Mouse (Mus musculus) embryonic fibroblast, embryonic 13.5 days (primary cell): ENCODE data around the gene Kif13a.

ENCODE experiments used
- CTCF ChIP-seq: IDR thresholded peaks from 2 replicates; pipeline ENCODE4 v1.5.1; 2011; ENCODE audit warnings: mild to moderate bottlenecking, control low read depth, low read length, moderate library complexity, borderline replicate concordance; ENCODE audit not compliant: insufficient read depth
- POLR2A ChIP-seq: IDR thresholded peaks from 2 replicates; pipeline ENCODE4 v1.6.1; 2011; ENCODE audit warnings: low read depth, mild to moderate bottlenecking, control low read depth, low read length, moderate library complexity

DNA sequence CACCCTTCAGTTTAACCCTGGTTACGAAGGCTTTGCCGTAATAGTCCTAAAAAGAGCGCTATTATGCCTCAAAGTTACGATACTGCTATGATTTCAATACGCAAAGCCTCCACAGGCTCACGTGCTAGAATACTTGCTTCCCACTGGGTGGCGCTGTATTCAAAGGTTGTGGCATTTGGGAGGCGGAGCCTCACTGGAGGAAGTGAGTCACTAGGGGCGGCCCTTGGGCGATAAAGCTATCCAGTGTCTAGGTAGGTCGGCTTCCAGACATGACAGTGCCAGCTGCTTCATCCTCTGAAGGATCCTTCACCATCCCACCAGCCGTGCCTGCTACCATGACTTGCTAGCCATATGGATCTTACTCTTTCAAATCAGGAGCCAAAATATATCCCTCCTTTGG lies 119.6 kb downstream of the Kif13a start:
- no peak for TF ChIP-seq CTCF
- TF ChIP-seq POLR2A: no peak
